Mouse (Mus musculus): Measurements from ENCODE around the gene Samd8. TPM values are rescaled to one million over a fixed set of nuclear protein-coding genes. Genes with fewer than 3 reads are reported as not detected.
A peak's percentile ranks its signal among the peaks of the same experiment; 100 is the strongest.

The Samd8 gene
- polyA plus RNA-seq, 1 experiment from 2014 or later, result 22.7 TPM

GRCm38 (mm10) chr14:21830876-21831767 lies 80.8 kb downstream of the Samd8 start:
- peaks cover 23% of the 10 kb centered on the region; the same call in 1 of the 2 replicates for H3K36me3 ChIP-seq (replicated peaks; ENCODE audit: control insufficient read depth, insufficient read depth)
- H3K27ac ChIP-seq, result peak overlapping the region; percentile 97
- no peaks in the 10 kb centered on the region for H3K27me3 ChIP-seq (ENCODE audit: control insufficient read depth, insufficient read depth, low read length)
- peak overlapping the region; percentile 98 for H3K4me3 ChIP-seq (replicated peaks; ENCODE audit: low read length)
- peak overlapping the region; percentile 93 for H3K9ac ChIP-seq
- WGBS, result under 1% methylated on average over 72 of the region's 73 CpGs
- H3K4me2 ChIP-seq (replicated peaks), result peak overlapping the region; percentile 92
- H3K9me3 ChIP-seq (ENCODE audit: control insufficient read depth, low read length), result no peaks in the 10 kb centered on the region
- DNase-seq (ENCODE audit: low spot score) (peak; percentile 91), ATAC-seq (ENCODE audit: low FRiP score) (peak; percentile 98)
- H3K4me1 ChIP-seq (replicated peaks; ENCODE audit: control insufficient read depth, insufficient read depth, low read length), result peaks cover 30% of the 10 kb centered on the region

- Histone ChIP-seq H3K27me3 (ENCODE audit: control insufficient read depth, insufficient read depth, low read length) (no peaks in the 10 kb centered on the region), H3K4me3 (replicated peaks; ENCODE audit: low read length) (peak overlapping the region; percentile 98), H3K4me2 (replicated peaks) (peak overlapping the region; percentile 92), H3K4me1 (replicated peaks; ENCODE audit: control insufficient read depth, insufficient read depth, low read length) (peaks cover 30% of the 10 kb centered on the region), H3K9me3 (ENCODE audit: control insufficient read depth, low read length) (no peaks in the 10 kb centered on the region), H3K9ac (peak overlapping the region; percentile 93), H3K36me3 (replicated peaks; ENCODE audit: control insufficient read depth, insufficient read depth) (peaks cover 28% of the 10 kb centered on the region), H3K27ac (peak overlapping the region; percentile 97)
- no peak for DNase-seq (ENCODE audit: low spot score)
- 2% methylated on average over 28 of the region's 28 CpGs for WGBS
- ATAC-seq (ENCODE audit: low FRiP score), result peak; percentile 14
Measured at GRCm38 (mm10) chr14:21831830-21832403, 81.6 kb downstream of the Samd8 start.

GRCm38 (mm10) chr14:21838336-21839017 lies 88.1 kb downstream of the Samd8 start:
- peaks cover 8% of the 10 kb centered on the region for H3K4me1 ChIP-seq (replicated peaks; ENCODE audit: control insufficient read depth, insufficient read depth, low read length)
- H3K27ac ChIP-seq, result no peak overlapping the region
- DNase-seq (ENCODE audit: low spot score), result no peak
- no peak overlapping the region for H3K4me3 ChIP-seq (replicated peaks; ENCODE audit: low read length)
- no peak for ATAC-seq (ENCODE audit: low FRiP score)
- H3K9me3 ChIP-seq (ENCODE audit: control insufficient read depth, low read length), result no peaks in the 10 kb centered on the region
- H3K36me3 ChIP-seq (replicated peaks; ENCODE audit: control insufficient read depth, insufficient read depth), result peaks cover 87% of the 10 kb centered on the region
- 84% methylated on average over 8 of the region's 8 CpGs for WGBS
- no peaks in the 10 kb centered on the region for H3K27me3 ChIP-seq (ENCODE audit: control insufficient read depth, insufficient read depth, low read length)
- no peak overlapping the region for H3K9ac ChIP-seq
- no peak overlapping the region for H3K4me2 ChIP-seq (replicated peaks)

- Histone ChIP-seq H3K4me1 (replicated peaks; ENCODE audit: control insufficient read depth, insufficient read depth, low read length) (0 out of 2 replicates have a peak, but pooled peaks cover 2% of the 10 kb centered on the region), H3K9ac (no peak overlapping the region), H3K9me3 (ENCODE audit: control insufficient read depth, low read length) (no peaks in the 10 kb centered on the region), H3K4me2 (replicated peaks) (no peak overlapping the region), H3K36me3 (replicated peaks; ENCODE audit: control insufficient read depth, insufficient read depth) (peaks cover 99% of the 10 kb centered on the region), H3K27me3 (ENCODE audit: control insufficient read depth, insufficient read depth, low read length) (no peaks in the 10 kb centered on the region), H3K4me3 (replicated peaks; ENCODE audit: low read length) (no peak overlapping the region), H3K27ac (no peak overlapping the region)
- DNase-seq (ENCODE audit: low spot score), result no peak
- no peak for ATAC-seq (ENCODE audit: low FRiP score)
- 90% methylated on average over 5 of the region's 5 CpGs for WGBS
Measured at GRCm38 (mm10) chr14:21841819-21842592, 91.7 kb downstream of the Samd8 start.

- H3K9ac ChIP-seq, result no peak overlapping the region
- no peak overlapping the region for H3K4me2 ChIP-seq (replicated peaks)
- H3K9me3 ChIP-seq (ENCODE audit: control insufficient read depth, low read length), result no peaks in the 10 kb centered on the region
- WGBS, result 87% methylated on average over 6 of the region's 6 CpGs
- no peaks in the 10 kb centered on the region for H3K27me3 ChIP-seq (ENCODE audit: control insufficient read depth, insufficient read depth, low read length)
- no peak overlapping the region for H3K4me3 ChIP-seq (replicated peaks; ENCODE audit: low read length)
- no peak overlapping the region for H3K27ac ChIP-seq
- ATAC-seq (ENCODE audit: low FRiP score), result no peak
- peaks cover 15% of the 10 kb centered on the region for H3K4me1 ChIP-seq (replicated peaks; ENCODE audit: control insufficient read depth, insufficient read depth, low read length)
- DNase-seq (ENCODE audit: low spot score), result no peak
- peaks cover 87% of the 10 kb centered on the region for H3K36me3 ChIP-seq (replicated peaks; ENCODE audit: control insufficient read depth, insufficient read depth)
Measured at GRCm38 (mm10) chr14:21843263-21843662, 92.9 kb downstream of the Samd8 start.

GRCm38 (mm10) chr14:21846827-21847380 lies 96.6 kb downstream of the Samd8 start:
- no peak for ATAC-seq (ENCODE audit: low FRiP score)
- Histone ChIP-seq H3K9me3 (ENCODE audit: control insufficient read depth, low read length) (no peaks in the 10 kb centered on the region), H3K4me3 (replicated peaks; ENCODE audit: low read length) (peak overlapping the region; percentile 79), H3K4me2 (replicated peaks) (peak overlapping the region; percentile 99), H3K36me3 (replicated peaks; ENCODE audit: control insufficient read depth, insufficient read depth) (peaks cover 52% of the 10 kb centered on the region), H3K27ac (no peak overlapping the region), H3K4me1 (replicated peaks; ENCODE audit: control insufficient read depth, insufficient read depth, low read length) (peaks cover 15% of the 10 kb centered on the region), H3K27me3 (ENCODE audit: control insufficient read depth, insufficient read depth, low read length) (no peaks in the 10 kb centered on the region), H3K9ac (peak overlapping the region; percentile 91; the same call in 1 of the 2 replicates)
- no peak for DNase-seq (ENCODE audit: low spot score)
- 19% methylated on average over 10 of the region's 10 CpGs for WGBS

GRCm38 (mm10) chr14:21847381-21848165 lies 97.2 kb downstream of the Samd8 start:
- peak overlapping the region; percentile 99 for H3K4me2 ChIP-seq (replicated peaks)
- peak overlapping the region; percentile 28; the same call in 1 of the 2 replicates for H3K27ac ChIP-seq
- peaks cover 15% of the 10 kb centered on the region for H3K4me1 ChIP-seq (replicated peaks; ENCODE audit: control insufficient read depth, insufficient read depth, low read length)
- ATAC-seq (ENCODE audit: low FRiP score) (peak; percentile 49), DNase-seq (ENCODE audit: low spot score) (peak; percentile 66)
- under 1% methylated on average over 50 of the region's 50 CpGs for WGBS
- peak overlapping the region; percentile 79 for H3K4me3 ChIP-seq (replicated peaks; ENCODE audit: low read length)
- no peaks in the 10 kb centered on the region for H3K27me3 ChIP-seq (ENCODE audit: control insufficient read depth, insufficient read depth, low read length)
- no peaks in the 10 kb centered on the region for H3K9me3 ChIP-seq (ENCODE audit: control insufficient read depth, low read length)
- H3K36me3 ChIP-seq (replicated peaks; ENCODE audit: control insufficient read depth, insufficient read depth), result peaks cover 45% of the 10 kb centered on the region
- peak overlapping the region; percentile 91 for H3K9ac ChIP-seq
